Mouse (Mus musculus) hindbrain, embryonic 15.5 days (tissue): ENCODE measurements at regions not wholly inside any gene's neighbourhood (a gene's known extent, or its start where the extent isn't known, plus 50 kb on each side); places are given as distances from the start of the nearest gene placed in this dataset.

Experiments used
- ATAC-seq: fragments of 200-750 bp; cut with Nextera tagmentation; 2 replicates; pipeline ENCODE4 v1.8.0; 2017; ENCODE audit warnings: low read depth, moderate number of reproducible peaks, moderate TSS enrichment; ENCODE audit not compliant: low FRiP score
- H3K27ac ChIP-seq: fragments of 300-500 bp; sonication (generic); replicated peaks from 2 replicates; pipeline ENCODE4 v1.5.1; 2015; ENCODE audit warnings: mild to moderate bottlenecking, inconsistent platforms
- H3K27me3 ChIP-seq: fragments of 300-500 bp; sonication (generic); 2 replicates; pipeline ENCODE4 v1.6.1; 2015; ENCODE audit warnings: control low read depth, inconsistent platforms
- H3K36me3 ChIP-seq: fragments of 300-500 bp; sonication (generic); 2 replicates; pipeline ENCODE4 v1.6.1; 2015; ENCODE audit warnings: control low read depth, inconsistent platforms
- H3K4me1 ChIP-seq: fragments of 300-500 bp; sonication (generic); replicated peaks from 2 replicates; pipeline ENCODE4 v1.6.1; 2015; ENCODE audit warnings: control low read depth, inconsistent platforms
- H3K4me2 ChIP-seq: fragments of 300-500 bp; sonication (generic); 2 replicates; pipeline ENCODE4 v1.6.1; 2015; ENCODE audit warnings: moderate library complexity, mild to moderate bottlenecking, inconsistent platforms
- H3K4me3 ChIP-seq: fragments of 300-500 bp; sonication (generic); 2 replicates; pipeline ENCODE4 v1.5.1; 2015; ENCODE audit warnings: mild to moderate bottlenecking, inconsistent platforms
- H3K9ac ChIP-seq: fragments of 300-500 bp; sonication (generic); 2 replicates; pipeline ENCODE4 v1.6.1; 2015; ENCODE audit warnings: inconsistent platforms
- H3K9me3 ChIP-seq: fragments of 300-500 bp; sonication (generic); 2 replicates; pipeline ENCODE4 v1.6.1; 2016; ENCODE audit warnings: control low read depth, inconsistent platforms
- WGBS: fragments of 180-500 bp; shearing (Covaris S2); methylation state at CpG from one replicate; pipeline ENCODE4 v1.1.7; 2015; 5-methylcytosine and 5-hydroxymethylcytosine counted together

- Histone ChIP-seq H3K27me3 (no peaks in the 10 kb centered on the region), H3K9ac (no peak overlapping the region), H3K4me3 (no peak overlapping the region), H3K9me3 (no peaks in the 10 kb centered on the region), H3K4me2 (no peak overlapping the region), H3K4me1 (peaks cover 16% of the 10 kb centered on the region), H3K36me3 (no peaks in the 10 kb centered on the region), H3K27ac (peak overlapping the region; percentile 68)
- WGBS, result 22% methylated on average over 11 of the region's 11 CpGs
- ATAC-seq, result 0 out of 2 replicates have a peak, but pooled peaks have one; percentile 51
Measured at GRCm38 (mm10) chr1:63819536-63820254, 50.6 kb upstream of the 4933402D24Rik start.
